Mouse (Mus musculus): ENCODE results near the gene Vmn1r90.
"Not testable (repeated sequence)": the region's sequence is repeated elsewhere in the genome, so short reads cannot be mapped to it uniquely, and the experiment has no call there.

Gene Vmn1r90

GRCm38 (mm10) chr7:14563406-14563805 is at the start of gene Vmn1r90:
TSS of gene Vmn1r90 (minus strand) at chr7:14563506.
- DNase-seq (ENCODE audit: extremely low spot score), result no peak

DNA sequence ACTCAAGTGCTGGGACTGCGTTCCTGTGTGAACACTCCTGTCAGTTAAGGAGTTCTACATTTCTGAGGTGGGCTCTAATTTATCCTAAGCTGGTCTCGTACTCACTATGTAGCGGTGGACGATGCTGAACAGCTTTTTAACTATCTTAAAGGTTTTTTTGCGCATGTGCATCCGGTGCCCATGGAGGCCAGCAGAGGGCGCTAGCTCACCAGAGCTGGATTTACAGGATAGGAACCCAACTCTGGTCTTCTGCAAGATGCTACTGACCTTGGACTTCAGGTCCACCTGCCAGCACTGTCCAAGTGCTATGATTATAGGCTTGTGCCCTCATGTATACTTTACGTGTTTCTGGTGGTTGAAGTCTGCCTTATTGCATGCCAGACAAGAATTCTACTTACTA is 29.7 kb upstream of the Vmn1r90 start:
- DNase-seq (ENCODE audit: extremely low spot score), result not testable (repeated sequence)

DNA sequence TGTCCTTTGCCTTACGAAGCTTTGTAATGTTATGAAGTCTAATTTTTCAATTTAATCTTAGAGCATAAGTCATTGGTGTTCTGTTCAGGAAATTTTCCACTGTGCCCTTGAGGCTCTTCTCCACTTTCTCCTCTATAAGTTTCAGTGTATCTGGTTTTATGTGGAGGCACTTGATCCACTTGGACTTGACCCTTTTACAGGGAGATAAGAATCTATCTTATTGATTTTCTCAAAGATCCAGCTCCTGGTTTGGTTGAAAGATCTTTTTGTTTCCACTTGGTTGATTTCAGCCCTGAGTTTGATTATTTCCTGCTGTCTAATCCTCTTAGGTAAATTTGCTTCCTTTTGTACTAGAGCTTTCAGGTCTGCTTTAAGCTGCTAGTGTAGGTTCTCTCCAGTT is 11.0 kb downstream of the Vmn1r90 start:
- DNase-seq (ENCODE audit: extremely low spot score), result no peak

GRCm38 (mm10) chr7:14525280-14525679 is 38.0 kb downstream of the Vmn1r90 start:
- no peak for DNase-seq (ENCODE audit: extremely low spot score)

DNA sequence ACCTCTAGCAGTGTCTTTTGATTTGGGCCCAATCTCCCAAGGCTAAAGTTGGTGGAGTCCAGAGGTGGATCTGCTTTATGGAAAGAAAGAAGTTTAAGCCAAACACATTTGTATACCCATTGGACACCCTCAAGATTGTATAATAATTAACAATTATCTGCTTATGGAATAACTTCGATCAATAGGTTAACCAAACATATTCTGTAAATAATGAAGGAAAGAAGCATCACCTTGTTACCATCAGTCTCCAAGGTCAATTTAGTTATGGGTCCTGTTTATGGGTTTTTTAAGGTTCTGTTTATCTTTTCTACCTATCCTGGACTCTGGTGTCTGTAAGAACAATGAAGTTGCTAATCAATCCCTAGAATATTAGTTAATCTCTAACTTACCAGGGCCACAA is 40.7 kb downstream of the Vmn1r90 start:
- no peak for DNase-seq (ENCODE audit: extremely low spot score)

DNA sequence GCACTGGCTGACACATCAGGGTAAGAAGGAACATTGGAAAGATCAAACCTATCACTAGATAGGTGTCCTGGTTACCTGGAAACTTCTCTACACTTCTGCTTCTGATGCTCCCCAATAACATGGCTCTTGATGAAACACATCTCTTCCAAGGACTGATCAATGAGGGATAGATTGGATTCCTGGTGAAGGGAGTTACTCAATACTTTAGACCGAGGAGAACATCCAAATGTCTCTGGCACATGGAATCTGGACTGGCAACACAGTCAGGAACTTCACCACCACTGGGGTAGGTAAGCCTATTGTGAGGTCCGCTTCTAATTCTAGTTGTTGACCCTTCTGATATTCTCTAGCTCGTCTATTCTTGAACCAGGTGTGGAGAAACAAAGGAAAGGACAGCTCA is 45.0 kb downstream of the Vmn1r90 start:
- DNase-seq (ENCODE audit: extremely low spot score), result no peak

Data from embryo, embryonic 9.5 days (tissue).